Mouse (Mus musculus) myocyte (in vitro differentiated cells): ENCODE measurements at regions not wholly inside any gene's neighbourhood (a gene's known extent, or its start where the extent isn't known, plus 50 kb on each side); places are given as distances from the start of the nearest gene placed in this dataset.

Experiments used
- H3K27me3 ChIP-seq: one replicate; pipeline ENCODE4 v1.6.1; 2011; ENCODE audit not compliant: control insufficient read depth, insufficient read depth, insufficient read length
- H3K36me3 ChIP-seq: one replicate; pipeline ENCODE4 v1.6.1; 2011; ENCODE audit not compliant: control insufficient read depth, insufficient read depth
- H3K4me2 ChIP-seq: one replicate; pipeline ENCODE4 v1.6.1; 2011; ENCODE audit warnings: low read depth, control low read depth
- H3K4me3 ChIP-seq: one replicate; pipeline ENCODE4 v1.5.1; 2011; ENCODE audit warnings: mild to moderate bottlenecking, control low read depth, moderate library complexity
- H3K79me2 ChIP-seq: one replicate; pipeline ENCODE4 v1.6.1; 2011; ENCODE audit not compliant: control insufficient read depth, insufficient read depth
- H3ac ChIP-seq: one replicate; pipeline ENCODE4 v1.6.1; 2011; ENCODE audit not compliant: control insufficient read depth, insufficient read length
- CEBPB ChIP-seq: IDR thresholded peaks from 2 replicates; pipeline ENCODE4 v1.6.1; 2011; ENCODE audit warnings: mild to moderate bottlenecking, moderate library complexity; ENCODE audit not compliant: poor library complexity, insufficient read depth, severe bottlenecking
- E2F4 ChIP-seq: IDR thresholded peaks from one replicate; pipeline ENCODE4 v1.6.1; 2011; ENCODE audit warnings: mild to moderate bottlenecking, control low read depth, moderate library complexity; ENCODE audit not compliant: insufficient read depth
- MAX ChIP-seq: IDR thresholded peaks from one replicate; pipeline ENCODE4 v1.6.1; 2011; ENCODE audit warnings: low read depth, mild to moderate bottlenecking, control low read depth
- MYOD1 ChIP-seq, 3 experiments: IDR thresholded peaks; one replicate each; pipeline ENCODE4 v1.6.1; 2011; ENCODE audit warnings: control low read depth in 2 of 3, low read depth in 2 of 3, mild to moderate bottlenecking in 2 of 3, moderate library complexity in 1 of 3; ENCODE audit not compliant: insufficient read length in 2 of 3, control insufficient read depth in 1 of 3
- MYOG ChIP-seq, 3 experiments: IDR thresholded peaks; one replicate each; pipeline ENCODE4 v1.6.1; 2011; ENCODE audit warnings: control low read depth in 2 of 3, low read depth in 2 of 3, mild to moderate bottlenecking in 2 of 3; ENCODE audit not compliant: insufficient read length in 2 of 3, control insufficient read depth in 1 of 3, insufficient read depth in 1 of 3
- POLR2A ChIP-seq: IDR thresholded peaks from one replicate; pipeline ENCODE4 v1.6.1; 2011; ENCODE audit warnings: low read depth, mild to moderate bottlenecking, control low read depth, moderate library complexity; ENCODE audit not compliant: insufficient read length
- POLR2AphosphoS2 ChIP-seq: IDR thresholded peaks from one replicate; pipeline ENCODE4 v1.6.1; 2011; ENCODE audit warnings: low read depth, control low read depth; ENCODE audit not compliant: insufficient read length
- REST ChIP-seq: IDR thresholded peaks from one replicate; pipeline ENCODE4 v1.6.1; 2011; ENCODE audit warnings: mild to moderate bottlenecking, control low read depth, moderate library complexity; ENCODE audit not compliant: insufficient read depth, insufficient read length
- SRF ChIP-seq: IDR thresholded peaks from one replicate; pipeline ENCODE4 v1.6.1; 2011; ENCODE audit warnings: low read depth; ENCODE audit not compliant: control insufficient read depth, insufficient read length
- TCF12 ChIP-seq: IDR thresholded peaks from one replicate; pipeline ENCODE4 v1.6.1; 2011; ENCODE audit warnings: mild to moderate bottlenecking, control low read depth; ENCODE audit not compliant: poor library complexity, insufficient read depth, severe bottlenecking
- TCF3 ChIP-seq: IDR thresholded peaks from one replicate; pipeline ENCODE4 v1.6.1; 2011; ENCODE audit warnings: low read depth, control low read depth; ENCODE audit not compliant: insufficient read length
- USF1 ChIP-seq: IDR thresholded peaks from one replicate; pipeline ENCODE4 v1.6.1; 2011; ENCODE audit warnings: low read depth, mild to moderate bottlenecking, control low read depth, moderate library complexity

DNA sequence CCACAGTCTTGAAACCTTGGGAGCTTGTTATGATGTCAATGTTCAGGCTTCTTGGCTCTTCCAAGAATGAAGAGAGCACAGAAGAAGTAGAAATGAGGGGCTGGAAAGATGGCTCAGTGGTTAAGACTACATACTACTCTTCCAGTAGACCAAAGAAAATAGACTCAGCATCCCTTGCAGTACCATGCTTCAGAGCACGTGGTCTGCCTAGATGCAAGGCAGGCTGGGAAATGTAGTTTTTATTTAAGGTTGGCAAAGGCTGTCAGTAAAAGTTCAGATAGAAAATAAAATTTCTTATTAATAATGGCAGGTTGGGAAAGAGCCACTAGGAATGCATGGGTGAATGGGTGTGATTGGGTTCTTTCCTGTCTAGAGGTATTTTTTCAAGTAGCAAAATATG lies 267.8 kb downstream of the Rps24 start:
- Histone ChIP-seq H3K4me2 (no peak overlapping the region), H3K4me3 (no peak overlapping the region), H3K27me3 (peaks cover 12% of the 10 kb centered on the region), H3K79me2 (no peaks in the 10 kb centered on the region), H3ac (no peak overlapping the region), H3K36me3 (no peaks in the 10 kb centered on the region)
- TF ChIP-seq CEBPB = no peak
- TF ChIP-seq USF1 = peak; percentile 40

GRCm38 (mm10) chr14:24755426-24756117 lies 268.6 kb downstream of the Rps24 start:
- TF ChIP-seq REST (no peak), USF1 (no peak), CEBPB (no peak), MYOG (IDR thresholded peaks at IDR 0.05; ENCODE audit: control insufficient read depth in 1 of 3, insufficient read depth in 1 of 3, insufficient read length in 2 of 3, low read depth in 2 of 3) (no peak), TCF3 (no peak), MAX (no peak), SRF (no peak), POLR2A (no peak), MYOD1 (IDR thresholded peaks at IDR 0.05; ENCODE audit: control insufficient read depth in 1 of 3, insufficient read length in 2 of 3, low read depth in 2 of 3) (no peak), TCF12 (no peak), POLR2AphosphoS2 (no peak), E2F4 (no peak)
- H3K4me2 ChIP-seq = no peak overlapping the region
- peaks cover 9% of the 10 kb centered on the region for H3K27me3 ChIP-seq
- H3ac ChIP-seq = no peak overlapping the region
- H3K36me3 ChIP-seq = no peaks in the 10 kb centered on the region
- H3K4me3 ChIP-seq = no peak overlapping the region
- H3K79me2 ChIP-seq = no peaks in the 10 kb centered on the region

DNA sequence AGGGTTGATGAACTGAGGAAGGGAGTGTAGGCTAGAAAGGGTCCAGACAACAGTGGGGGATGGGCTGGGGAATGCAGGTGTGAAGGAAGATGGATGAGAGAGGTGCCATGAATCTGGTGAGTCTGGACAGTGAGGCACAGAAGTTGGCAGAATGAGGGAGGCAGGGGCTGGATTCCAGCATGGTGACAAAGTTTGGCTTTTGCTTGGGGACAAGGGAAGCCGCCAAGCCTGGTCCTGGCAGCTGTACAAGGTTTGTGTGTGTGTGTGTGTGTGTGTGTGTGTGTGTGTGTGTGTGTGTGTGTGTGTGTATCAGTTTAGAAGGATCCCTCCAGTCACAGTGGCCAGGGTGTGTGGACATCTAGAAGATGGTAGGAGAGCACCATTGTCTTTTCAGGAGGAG lies 270.4 kb downstream of the Rps24 start:
- Histone ChIP-seq H3K79me2 (no peaks in the 10 kb centered on the region), H3K4me3 (no peak overlapping the region), H3ac (no peak overlapping the region), H3K27me3 (peaks cover 5% of the 10 kb centered on the region), H3K4me2 (no peak overlapping the region), H3K36me3 (no peaks in the 10 kb centered on the region)
- TF ChIP-seq MYOG (IDR thresholded peaks at IDR 0.05; ENCODE audit: control insufficient read depth in 1 of 3, insufficient read depth in 1 of 3, insufficient read length in 2 of 3, low read depth in 2 of 3) (no peak), POLR2AphosphoS2 (no peak), POLR2A (no peak), E2F4 (no peak), USF1 (no peak), SRF (no peak), TCF12 (no peak), TCF3 (no peak), MYOD1 (IDR thresholded peaks at IDR 0.05; ENCODE audit: control insufficient read depth in 1 of 3, insufficient read length in 2 of 3, low read depth in 2 of 3) (no peak), CEBPB (no peak), MAX (no peak), REST (no peak)

DNA sequence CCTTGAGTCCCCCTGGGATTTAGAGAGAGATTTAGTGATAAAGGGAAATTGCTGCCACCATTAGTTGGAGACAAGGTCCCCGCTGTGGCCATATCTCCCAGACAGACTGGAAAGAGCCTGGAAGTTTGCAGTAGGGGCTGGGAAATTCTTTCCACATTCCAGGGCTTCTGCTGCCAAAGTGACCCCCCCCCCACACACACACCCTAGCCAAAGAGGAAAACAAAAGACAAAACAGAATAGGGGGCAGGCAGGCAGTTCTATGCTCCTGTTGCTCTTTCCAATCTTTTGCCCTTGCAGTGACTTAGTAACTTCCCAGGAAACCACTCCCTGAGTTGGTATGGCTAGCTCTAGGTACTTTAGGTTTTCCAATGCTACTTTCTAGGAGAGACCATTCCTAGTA lies 270.9 kb downstream of the Rps24 start:
- Histone ChIP-seq H3ac (no peak overlapping the region), H3K4me2 (no peak overlapping the region), H3K27me3 (peaks cover 4% of the 10 kb centered on the region), H3K36me3 (no peaks in the 10 kb centered on the region), H3K79me2 (no peaks in the 10 kb centered on the region), H3K4me3 (no peak overlapping the region)
- TF ChIP-seq USF1 (no peak), REST (no peak)

DNA sequence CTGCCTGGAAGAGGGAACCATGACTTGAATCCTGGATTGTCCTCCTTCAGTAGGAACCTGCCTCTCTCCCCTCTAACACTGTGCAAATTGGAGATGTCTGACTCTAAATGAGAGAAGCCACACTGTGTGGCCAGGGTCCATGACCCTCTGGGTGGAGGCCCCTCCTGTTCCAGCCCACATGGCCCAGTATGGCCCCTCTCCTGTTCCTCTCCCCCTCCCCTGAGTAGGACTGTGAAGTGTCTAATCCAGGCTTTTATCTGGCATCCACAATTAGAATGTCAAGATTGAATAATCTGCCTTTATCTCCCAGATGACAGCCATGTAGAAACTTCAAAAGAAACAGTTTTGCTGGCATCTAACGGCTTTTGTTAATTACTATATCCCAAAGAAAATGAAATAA lies 274.0 kb downstream of the Rps24 start:
- H3K36me3 ChIP-seq = no peaks in the 10 kb centered on the region
- H3K79me2 ChIP-seq = no peaks in the 10 kb centered on the region
- TF ChIP-seq MYOG (IDR thresholded peaks at IDR 0.05; ENCODE audit: control insufficient read depth in 1 of 3, insufficient read depth in 1 of 3, insufficient read length in 2 of 3, low read depth in 2 of 3) (no peak), TCF3 (no peak), USF1 (no peak), E2F4 (no peak), SRF (no peak), CEBPB (no peak), POLR2AphosphoS2 (no peak), REST (no peak), MYOD1 (IDR thresholded peaks at IDR 0.05; ENCODE audit: control insufficient read depth in 1 of 3, insufficient read length in 2 of 3, low read depth in 2 of 3) (no peak), POLR2A (no peak), TCF12 (no peak), MAX (no peak)
- H3K4me2 ChIP-seq = no peak overlapping the region
- H3K4me3 ChIP-seq = no peak overlapping the region
- no peaks in the 10 kb centered on the region for H3K27me3 ChIP-seq
- H3ac ChIP-seq = no peak overlapping the region
